Mouse (Mus musculus) erythroblast, embryonic 14.5 days (primary cell): ENCODE data around the gene Slc25a42.

ENCODE experiments used
- GATA1 ChIP-seq: IDR thresholded peaks from 2 replicates; pipeline ENCODE4 v1.6.1; 2012; ENCODE audit warnings: low read length, inconsistent platforms, mixed read lengths
- TAL1 ChIP-seq: IDR thresholded peaks from 3 replicates; pipeline ENCODE4 v1.6.1; 2012; ENCODE audit warnings: low read length, inconsistent platforms, mixed read lengths

DNA sequence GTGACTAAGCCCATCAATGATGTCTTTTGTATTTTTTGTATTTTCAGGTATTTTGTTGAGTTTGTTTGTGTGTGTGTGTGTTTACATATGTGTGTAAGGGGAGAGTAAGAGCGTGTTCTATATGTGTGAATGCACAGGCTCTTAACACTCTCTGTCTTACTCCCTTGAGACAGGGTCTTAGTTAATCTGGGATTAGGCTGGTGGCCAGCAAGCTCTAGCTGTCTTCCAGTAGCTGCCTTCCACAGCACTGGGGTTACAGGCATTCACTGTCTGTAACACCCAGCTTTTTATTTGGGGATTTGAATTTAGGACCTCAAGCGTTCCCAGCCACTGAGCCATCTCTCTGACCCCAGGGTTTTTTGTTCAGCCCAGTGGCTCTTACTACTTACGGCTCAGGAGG lies 35.7 kb upstream of the Slc25a42 start:
- TF ChIP-seq GATA1 (no peak), TAL1 (no peak)
